33 mouse cellular contexts compared by ENCODE assay signal in the genomic region with DNA sequence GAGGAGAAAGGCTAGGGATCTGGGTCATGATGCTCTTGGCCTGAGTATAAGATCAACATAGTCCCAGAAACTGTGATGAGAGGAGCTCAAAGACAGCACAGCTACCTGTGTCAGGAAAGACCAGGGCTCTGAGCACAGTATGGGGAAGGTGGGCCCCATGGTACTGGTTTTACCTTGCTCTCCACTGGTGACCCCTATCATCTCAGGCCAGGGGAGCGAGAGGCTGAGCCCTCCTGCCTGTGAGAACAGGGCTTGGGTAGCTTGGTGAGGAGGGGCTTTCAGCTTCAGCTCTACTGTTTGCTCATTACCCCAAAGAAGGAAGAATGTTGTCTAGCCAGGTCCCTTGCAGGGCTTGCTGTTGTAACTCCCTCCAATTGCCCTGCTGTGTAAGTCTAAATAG.
"Had no signal": no experiment of that assay in that cellular context is flagged by ENCODE, and none has a peak within 500 bp of the region (broad histone marks: within the 10 kb centered on the region; RNA-seq: fewer than 3 reads in every experiment).

No protein-coding gene starts in this region.

- H3K9me3 ChIP-seq: heart, embryonic 10.5 days; heart, embryonic 12.5 days; heart, embryonic 13.5 days; heart, embryonic 15.5 days; hindbrain, embryonic 10.5 days; hindbrain, embryonic 12.5 days; hindbrain, embryonic 13.5 days; hindbrain, embryonic 15.5 days; intestine, embryonic 15.5 days; kidney, embryonic 15.5 days had no signal

- H3K4me2 ChIP-seq: heart, embryonic 12.5 days; heart, embryonic 13.5 days; heart, embryonic 15.5 days; hindbrain, embryonic 12.5 days; hindbrain, embryonic 13.5 days; hindbrain, embryonic 14.5 days; hindbrain, embryonic 15.5 days; intestine, embryonic 15.5 days; kidney, embryonic 15.5 days had no signal

- H3K36me3 ChIP-seq: heart, embryonic 10.5 days; heart, embryonic 12.5 days; heart, embryonic 13.5 days; heart, embryonic 15.5 days; hindbrain, embryonic 12.5 days; hindbrain, embryonic 13.5 days; hindbrain, embryonic 15.5 days; intestine, embryonic 15.5 days; kidney, embryonic 15.5 days had no signal

- H3K27ac ChIP-seq: heart, embryonic 10.5 days; heart, embryonic 13.5 days; heart, embryonic 15.5 days; hindbrain, embryonic 10.5 days; hindbrain, embryonic 12.5 days; hindbrain, embryonic 13.5 days; hindbrain, embryonic 14.5 days; hindbrain, embryonic 15.5 days; hindbrain, postnatal 0 days; intestine, embryonic 15.5 days; kidney, embryonic 15.5 days; kidney, postnatal 0 days; layer of hippocampus, adult 2 months had no signal

- H3K4me3 ChIP-seq: heart, embryonic 10.5 days; heart, embryonic 12.5 days; heart, embryonic 13.5 days; heart, embryonic 15.5 days; hindbrain, embryonic 10.5 days; hindbrain, embryonic 12.5 days; hindbrain, embryonic 13.5 days; hindbrain, embryonic 15.5 days; intestine, embryonic 15.5 days; kidney, embryonic 15.5 days; layer of hippocampus, adult 2 months had no signal

- DNase-seq: heart, postnatal 10 days; heart, postnatal 14 days; heart, postnatal 36 days; heart, postnatal 4 days; kidney, adult 11 months; kidney, adult 18-20 months; kidney, adult 2 months; kidney, adult 8-10 months; kidney, adult 9 months; kidney, postnatal 10 days; kidney, postnatal 14 days; kidney, postnatal 25 days; kidney, postnatal 36 days; kidney, postnatal 4 days; layer of hippocampus, adult 9-11 months; layer of hippocampus, postnatal 36 days had no signal

- H3K27me3 ChIP-seq: heart, embryonic 12.5 days; heart, embryonic 13.5 days; heart, embryonic 15.5 days; hindbrain, embryonic 12.5 days; hindbrain, embryonic 13.5 days; hindbrain, embryonic 15.5 days; intestine, embryonic 15.5 days; kidney, embryonic 15.5 days had no signal

- H3K9ac ChIP-seq: heart, embryonic 12.5 days; heart, embryonic 13.5 days; heart, embryonic 15.5 days; hindbrain, embryonic 12.5 days; hindbrain, embryonic 13.5 days; hindbrain, embryonic 14.5 days; hindbrain, embryonic 15.5 days; intestine, embryonic 15.5 days; kidney, embryonic 15.5 days had no signal

- ATAC-seq: hindbrain, embryonic 16.5 days; hindbrain, postnatal 0 days; intestine, embryonic 15.5 days; intestine, embryonic 16.5 days; intestine, postnatal 0 days had no signal
